ENCODE assay signal across 25 mouse cellular contexts in genomic region chr2:177520035-177520434, GRCm38 (mm10). TPM values are rescaled to one million over a fixed set of nuclear protein-coding genes. Genes with fewer than 3 reads are reported as not detected.
"Had no signal": no experiment of that assay in that cellular context is flagged by ENCODE, and none has a peak within 500 bp of the region (broad histone marks: within the 10 kb centered on the region; RNA-seq: fewer than 3 reads in every experiment).

No protein-coding gene starts in this region.

- H3K36me3 ChIP-seq: neural tube, embryonic 13.5 days; neural tube, embryonic 15.5 days; stomach, embryonic 15.5 days had no signal

- H3K4me3 ChIP-seq: neural tube, embryonic 13.5 days; neural tube, embryonic 15.5 days; stomach, embryonic 15.5 days had no signal

- H3K27me3 ChIP-seq: neural tube, embryonic 13.5 days; neural tube, embryonic 15.5 days; stomach, embryonic 15.5 days had no signal

- H3K4me1 ChIP-seq: neural tube, embryonic 13.5 days; neural tube, embryonic 15.5 days; stomach, embryonic 15.5 days had no signal

- H3K4me2 ChIP-seq: neural tube, embryonic 13.5 days; neural tube, embryonic 15.5 days; stomach, embryonic 15.5 days had no signal

- DNase-seq: retina, postnatal 1 day; right cerebral cortex, adult 18-20 months; right cerebral cortex, postnatal 14 days; right cerebral cortex, postnatal 25 days; right cerebral cortex, postnatal 4 days; spleen, adult 18-20 months; thymus, adult 18-20 months; thymus, adult 2 months; thymus, postnatal 14 days; thymus, postnatal 25 days; thymus, postnatal 36 days; thymus, postnatal 4 days had no signal

- H3K27ac ChIP-seq: neural tube, embryonic 13.5 days; neural tube, embryonic 15.5 days; stomach, embryonic 15.5 days; stomach, postnatal 0 days had no signal

- H3K9ac ChIP-seq: neural tube, embryonic 13.5 days; neural tube, embryonic 15.5 days; stomach, embryonic 15.5 days had no signal

RNA-seq across cellular contexts. Expression of gene Gm14403, which starts 22.0 kb away (rescaled TPM):
- polyA plus RNA-seq: small intestine, adult 2 months had no signal

RNA-seq across cellular contexts. Expression of gene Gm14406, which starts 58.0 kb away (rescaled TPM):
- total RNA-seq: neutrophil, adult 5-6 weeks had no signal
- polyA plus RNA-seq: neural tube, embryonic 13.5 days; neural tube, embryonic 14.5 days; neural tube, embryonic 15.5 days; small intestine, adult 2 months; spleen, adult 2 months; stomach, embryonic 14.5 days; stomach, embryonic 15.5 days; stomach, embryonic 16.5 days; stomach, postnatal 0 days; testis, adult 2 months; thymus, adult 2 months; thymus, postnatal 0 days; urinary bladder, adult 2 months had no signal
